Mouse (Mus musculus): Measurements from ENCODE around the gene Adgre5. TPM values are rescaled to one million over a fixed set of nuclear protein-coding genes. Genes with fewer than 3 reads are reported as not detected.

Adgre5 gene
- polyA plus RNA-seq, 1 experiment from 2014 or later, result 11.5 TPM

DNA sequence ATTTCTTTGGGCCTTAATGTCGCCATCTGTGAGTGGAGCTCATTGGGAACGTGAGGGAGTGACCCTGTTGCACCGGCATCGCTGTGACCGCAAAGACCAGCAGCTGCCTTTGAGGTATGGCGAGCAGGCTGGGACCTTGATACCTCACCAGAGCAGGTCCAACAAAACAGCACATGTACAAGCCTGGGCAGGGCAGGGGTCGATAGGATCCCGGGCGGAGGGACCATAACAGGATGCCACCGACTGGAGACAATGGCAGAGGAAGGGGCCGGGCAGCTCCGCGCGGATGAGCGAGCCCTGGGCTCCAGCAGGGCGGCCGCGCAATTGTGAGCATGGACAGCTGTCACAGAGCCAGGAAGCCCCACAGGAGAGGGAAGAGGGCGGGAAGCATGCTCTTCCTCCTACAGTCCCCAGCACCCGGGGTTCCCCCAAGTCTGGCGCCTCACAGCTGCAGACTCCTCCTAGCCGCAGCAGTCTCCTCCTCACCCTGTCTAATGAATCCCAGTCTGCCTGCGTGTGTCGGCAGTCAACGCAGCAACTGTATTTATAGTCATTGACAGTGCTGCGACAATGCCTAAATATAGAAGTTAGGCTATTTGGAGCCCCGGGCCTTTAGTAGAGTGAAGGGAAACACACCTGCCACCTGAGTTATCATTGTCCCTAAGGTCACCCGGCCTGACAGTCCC, 6.7 kb upstream of the Adgre5 start:
- peak; percentile 61 for DNase-seq (ENCODE audit: low spot score)
- H3K27me3 ChIP-seq (replicated peaks; ENCODE audit: low read depth, poor library complexity, severe bottlenecking), result peaks cover 55% of the 10 kb centered on the region
- no peaks in the 10 kb centered on the region for H3K9me3 ChIP-seq
- 2% methylated on average over 28 of the region's 28 CpGs for WGBS
- peak overlapping the region; percentile 68 for H3K27ac ChIP-seq (replicated peaks)
- H3K4me1 ChIP-seq, result peaks cover 24% of the 10 kb centered on the region
- no peaks in the 10 kb centered on the region for H3K36me3 ChIP-seq (replicated peaks)
- H3K4me3 ChIP-seq, result peak overlapping the region; percentile 58

DNA sequence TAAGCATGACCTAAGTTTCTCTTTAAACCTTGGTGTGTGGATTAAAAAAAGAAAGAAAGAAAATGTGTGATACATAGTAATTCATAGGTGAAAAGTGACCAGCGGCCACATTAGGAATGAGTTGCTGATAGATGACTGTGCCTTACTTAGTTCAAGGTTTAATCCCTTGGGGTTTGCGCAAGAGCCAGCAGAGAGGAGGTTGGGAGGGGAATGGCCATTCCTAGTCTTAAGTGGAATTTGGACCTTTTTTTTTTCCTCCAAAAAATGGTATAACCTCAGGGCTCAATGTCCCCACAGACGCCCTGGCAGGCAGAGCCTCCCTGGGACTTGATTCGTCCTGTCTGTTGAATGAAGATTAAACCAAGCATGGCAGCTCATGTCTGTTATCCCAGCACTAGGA, 2.9 kb upstream of the Adgre5 start:
- Histone ChIP-seq H3K4me3 (no peak overlapping the region), H3K9me3 (no peaks in the 10 kb centered on the region), H3K27ac (replicated peaks) (no peak overlapping the region), H3K4me1 (peaks cover 44% of the 10 kb centered on the region), H3K27me3 (replicated peaks; ENCODE audit: low read depth, poor library complexity, severe bottlenecking) (peaks cover 88% of the 10 kb centered on the region), H3K36me3 (replicated peaks) (no peaks in the 10 kb centered on the region)
- WGBS, result 77% methylated on average over 4 of the region's 4 CpGs
- no peak for DNase-seq (ENCODE audit: low spot score)

DNA sequence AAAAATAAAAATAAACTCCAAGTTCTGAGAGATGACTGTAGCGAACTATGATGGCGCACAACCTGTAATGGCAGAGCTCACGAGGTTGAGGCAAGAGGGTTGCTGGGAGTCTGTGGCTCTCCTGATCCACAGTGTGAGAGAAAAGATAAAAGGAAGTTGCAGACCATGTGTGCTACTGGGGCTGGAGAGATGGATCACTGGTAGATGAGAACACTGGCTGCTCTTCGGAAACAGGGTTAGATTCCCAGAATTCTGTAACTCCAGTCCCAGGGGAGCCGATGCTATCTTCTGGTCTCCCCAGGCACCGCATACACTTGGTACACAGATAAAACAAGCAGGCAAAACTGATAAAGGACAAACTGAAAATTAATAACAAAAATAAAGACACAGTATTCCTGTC, 1.8 kb upstream of the Adgre5 start:
- whole genome bisulfite sequencing, result 94% methylated on average over 6 of the region's 6 CpGs
- H3K27me3 ChIP-seq (replicated peaks; ENCODE audit: low read depth, poor library complexity, severe bottlenecking), result peaks cover 84% of the 10 kb centered on the region

DNA sequence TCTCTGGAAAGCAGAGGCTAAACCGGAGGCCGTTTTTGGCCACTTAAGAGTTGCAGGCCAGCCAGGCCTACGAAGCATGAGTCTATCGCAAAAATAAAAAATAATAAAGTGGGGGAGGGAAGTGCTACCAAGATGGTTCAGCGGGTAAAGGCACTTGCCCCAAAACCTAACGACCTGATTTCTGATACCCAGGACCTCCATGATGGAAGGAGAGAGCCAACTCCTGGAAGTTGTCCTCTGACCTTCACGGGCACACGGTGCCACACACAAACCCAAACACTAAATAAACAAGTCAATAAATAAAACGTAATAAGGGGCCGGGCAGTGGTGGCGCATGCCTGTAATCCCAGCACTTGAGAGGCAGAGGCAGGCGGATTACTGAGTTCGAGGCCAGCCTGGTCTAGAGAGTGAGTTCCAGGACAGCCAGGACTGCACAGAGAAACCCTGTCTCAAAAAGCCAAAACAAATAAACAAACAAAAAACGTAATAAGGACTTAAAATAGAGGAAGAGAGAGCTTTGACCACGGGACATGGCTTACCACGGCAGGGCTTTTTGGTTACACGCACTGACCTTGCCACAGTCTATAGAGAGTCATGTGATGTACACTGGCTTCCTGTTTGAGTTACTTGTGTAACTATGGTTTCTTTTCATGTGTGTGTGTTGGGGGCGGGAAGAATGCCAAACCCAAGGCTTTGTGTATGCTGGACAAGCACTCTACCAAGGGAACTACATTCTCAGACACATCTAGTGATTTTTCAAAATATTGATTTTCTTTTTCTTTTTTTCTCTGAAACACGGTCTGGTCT, 926 bp upstream of the Adgre5 start:
- H3K36me3 ChIP-seq (replicated peaks), result no peaks in the 10 kb centered on the region
- H3K27ac ChIP-seq (replicated peaks), result no peak overlapping the region
- peaks cover 42% of the 10 kb centered on the region for H3K4me1 ChIP-seq
- H3K27me3 ChIP-seq (replicated peaks; ENCODE audit: low read depth, poor library complexity, severe bottlenecking), result peaks cover 75% of the 10 kb centered on the region
- no peak for DNase-seq (ENCODE audit: low spot score)
- H3K4me3 ChIP-seq, result peak overlapping the region; percentile 62
- WGBS, result 73% methylated on average over 19 of the region's 19 CpGs
- peaks cover 3% of the 10 kb centered on the region; the same call in 1 of the 2 replicates for H3K9me3 ChIP-seq

More for the DNA sequence above, 1.8 kb upstream of the Adgre5 start:
- Histone ChIP-seq H3K4me3 (no peak overlapping the region), H3K9me3 (no peaks in the 10 kb centered on the region), H3K4me1 (peaks cover 44% of the 10 kb centered on the region), H3K27ac (replicated peaks) (no peak overlapping the region), H3K36me3 (replicated peaks) (no peaks in the 10 kb centered on the region)
- no peak for DNase-seq (ENCODE audit: low spot score)

DNA sequence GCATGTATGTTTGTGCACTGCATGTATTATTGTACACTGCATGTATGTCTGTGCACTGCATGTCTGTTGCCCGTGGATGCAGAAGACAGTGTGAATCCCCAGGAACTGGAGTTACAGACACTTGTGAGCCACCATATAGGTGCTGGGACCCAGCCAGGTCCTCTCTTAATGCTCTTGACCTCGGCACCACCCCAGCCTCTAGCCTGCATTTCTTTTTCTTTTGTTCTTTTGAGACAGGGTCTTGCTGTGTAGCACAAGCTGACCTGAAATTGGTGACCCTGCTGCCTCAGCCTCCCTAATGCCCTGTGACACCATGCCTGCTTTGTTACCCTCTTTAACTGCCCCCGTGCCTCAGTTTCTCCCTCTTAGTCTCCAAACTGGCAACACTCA, 545 bp downstream of the Adgre5 start:
- H3K4me1 ChIP-seq, result peaks cover 42% of the 10 kb centered on the region
- H3K27me3 ChIP-seq (replicated peaks; ENCODE audit: low read depth, poor library complexity, severe bottlenecking), result peaks cover 60% of the 10 kb centered on the region
- H3K9me3 ChIP-seq, result peaks cover 4% of the 10 kb centered on the region; the same call in 1 of the 2 replicates
- no peak for DNase-seq (ENCODE audit: low spot score)
- 22% methylated on average over 3 of the region's 3 CpGs for WGBS
- H3K27ac ChIP-seq (replicated peaks), result peak overlapping the region; percentile 83
- H3K36me3 ChIP-seq (replicated peaks), result no peaks in the 10 kb centered on the region
- peak overlapping the region; percentile 62 for H3K4me3 ChIP-seq

DNA sequence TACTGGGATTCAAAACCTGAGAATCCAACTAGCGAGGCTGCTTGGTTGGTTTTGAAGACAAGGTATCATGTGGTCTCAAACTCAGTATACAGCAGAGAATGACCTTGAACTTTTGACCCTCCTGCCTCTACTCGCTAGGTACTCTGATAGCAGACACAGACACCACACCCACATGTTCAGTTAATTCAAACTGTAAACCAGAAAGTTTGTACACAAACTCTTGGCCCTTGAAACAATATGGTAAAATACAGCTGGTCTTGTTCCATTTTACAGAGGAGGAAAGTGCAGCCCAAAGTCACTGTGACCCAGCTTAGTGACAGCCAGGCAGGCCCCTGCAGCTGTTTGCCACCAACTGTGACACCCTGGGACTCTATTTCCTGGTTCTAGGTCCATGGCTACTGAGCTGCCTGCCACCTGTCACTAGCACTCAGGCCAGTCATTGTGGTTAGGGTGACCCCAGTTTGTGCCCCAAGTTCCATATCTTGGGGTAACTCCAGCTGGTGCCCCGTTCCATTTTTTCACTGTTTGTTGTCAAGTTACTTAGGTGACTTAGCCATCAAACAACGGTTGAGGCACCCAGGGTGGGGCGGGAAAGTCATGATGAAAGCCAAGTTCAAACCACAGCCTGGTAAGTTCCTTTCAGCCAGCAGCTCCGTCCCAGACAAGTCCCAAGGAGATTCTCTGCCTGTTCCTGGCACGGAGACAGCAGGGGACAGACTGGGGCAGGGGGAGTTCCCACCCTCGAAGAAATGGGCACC, 1.2 kb downstream of the Adgre5 start:
- Histone ChIP-seq H3K4me3 (peak overlapping the region; percentile 62; the same call in 1 of the 2 replicates), H3K36me3 (replicated peaks) (no peaks in the 10 kb centered on the region), H3K27me3 (replicated peaks; ENCODE audit: low read depth, poor library complexity, severe bottlenecking) (peaks cover 56% of the 10 kb centered on the region), H3K27ac (replicated peaks) (peak overlapping the region; percentile 83), H3K9me3 (peaks cover 4% of the 10 kb centered on the region; the same call in 1 of the 2 replicates), H3K4me1 (peaks cover 42% of the 10 kb centered on the region)
- 47% methylated on average over 8 of the region's 8 CpGs for WGBS
- DNase-seq (ENCODE audit: low spot score), result no peak

DNA sequence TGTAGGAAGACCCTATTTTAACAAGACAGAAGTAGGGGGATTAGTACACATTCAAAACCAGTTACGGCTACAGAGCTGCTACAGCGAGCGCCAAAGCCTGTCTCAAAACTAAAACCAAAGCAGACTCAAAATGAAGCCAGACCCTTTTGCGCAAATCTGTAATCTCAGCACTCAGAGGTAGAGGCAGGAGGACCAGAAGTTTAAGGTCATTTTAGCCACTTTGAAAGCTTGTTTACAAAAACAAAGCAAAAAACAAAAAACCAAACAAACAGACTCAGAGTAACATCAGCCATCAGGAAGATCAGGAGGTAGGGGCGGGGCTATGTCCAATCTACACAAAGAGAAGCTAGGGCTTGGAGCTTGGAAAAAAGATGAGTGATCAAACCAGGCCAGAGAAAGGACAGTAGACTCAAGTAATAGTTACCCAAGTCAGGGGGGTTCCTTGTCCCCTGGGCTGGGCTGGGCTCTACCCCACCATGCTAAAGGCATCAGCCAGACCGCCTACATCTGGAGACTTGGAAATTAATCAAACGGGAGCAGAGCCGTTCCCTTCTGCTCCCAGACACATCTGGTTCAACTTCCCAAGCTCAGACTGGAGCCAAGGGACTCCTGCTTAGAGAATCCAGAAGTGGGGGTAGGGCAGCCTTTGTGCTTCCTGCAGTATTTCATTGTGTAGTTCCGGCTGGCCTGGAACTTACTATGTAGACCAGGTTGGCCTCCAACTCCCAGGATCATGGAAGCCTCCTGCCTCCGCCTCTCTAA, 2.0 kb downstream of the Adgre5 start:
- peak; percentile 58 for DNase-seq (ENCODE audit: low spot score)
- H3K27ac ChIP-seq (replicated peaks), result peak overlapping the region; percentile 66
- H3K27me3 ChIP-seq (replicated peaks; ENCODE audit: low read depth, poor library complexity, severe bottlenecking), result peaks cover 48% of the 10 kb centered on the region
- H3K9me3 ChIP-seq, result peaks cover 4% of the 10 kb centered on the region; the same call in 1 of the 2 replicates
- H3K4me1 ChIP-seq, result peaks cover 42% of the 10 kb centered on the region
- H3K4me3 ChIP-seq, result peak overlapping the region; percentile 23; the same call in 1 of the 2 replicates
- no peaks in the 10 kb centered on the region for H3K36me3 ChIP-seq (replicated peaks)
- 66% methylated on average over 10 of the region's 10 CpGs for WGBS

DNA sequence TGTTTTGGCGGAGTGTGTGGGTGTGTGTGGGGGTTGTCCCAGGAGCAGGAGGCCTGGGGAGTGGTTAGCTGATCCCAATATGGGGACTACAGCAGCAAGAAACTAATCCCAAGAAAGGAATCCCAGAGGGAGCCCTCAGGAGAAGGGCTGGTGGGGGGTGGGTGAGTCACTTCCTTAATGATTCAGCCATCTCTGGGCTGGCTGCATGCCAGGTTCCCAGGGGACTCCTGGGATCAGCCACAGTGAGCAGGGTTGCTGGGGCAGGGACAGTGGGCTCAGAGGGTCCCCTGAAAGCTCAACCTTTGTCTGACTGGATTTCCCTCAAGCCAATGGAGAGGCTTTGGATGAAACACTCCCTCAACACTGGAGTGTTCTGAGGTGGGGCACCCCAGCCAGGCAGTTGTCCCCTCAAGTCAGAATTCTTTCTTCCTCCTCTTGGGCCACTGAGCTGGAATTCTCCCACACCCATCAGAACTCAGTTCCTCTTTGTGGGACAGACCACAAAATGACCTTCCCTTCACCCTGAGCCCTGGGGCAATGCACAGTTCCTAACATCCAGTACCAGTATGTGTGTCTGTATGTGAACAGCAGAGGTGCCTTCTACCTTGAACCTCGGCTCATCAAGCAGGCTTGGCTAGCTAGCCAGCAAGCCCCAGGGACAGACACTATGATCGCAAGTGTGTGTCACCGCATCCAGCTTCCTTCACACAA, 3.1 kb downstream of the Adgre5 start:
- no peak for DNase-seq (ENCODE audit: low spot score)
- peak overlapping the region; percentile 66; the same call in 1 of the 2 replicates for H3K27ac ChIP-seq (replicated peaks)
- 74% methylated on average over 4 of the region's 4 CpGs for WGBS
- peaks cover 47% of the 10 kb centered on the region for H3K27me3 ChIP-seq (replicated peaks; ENCODE audit: low read depth, poor library complexity, severe bottlenecking)
- H3K36me3 ChIP-seq (replicated peaks), result no peaks in the 10 kb centered on the region
- peak overlapping the region; percentile 3; the same call in 1 of the 2 replicates for H3K4me3 ChIP-seq
- peaks cover 4% of the 10 kb centered on the region; the same call in 1 of the 2 replicates for H3K9me3 ChIP-seq
- peaks cover 42% of the 10 kb centered on the region for H3K4me1 ChIP-seq

DNA sequence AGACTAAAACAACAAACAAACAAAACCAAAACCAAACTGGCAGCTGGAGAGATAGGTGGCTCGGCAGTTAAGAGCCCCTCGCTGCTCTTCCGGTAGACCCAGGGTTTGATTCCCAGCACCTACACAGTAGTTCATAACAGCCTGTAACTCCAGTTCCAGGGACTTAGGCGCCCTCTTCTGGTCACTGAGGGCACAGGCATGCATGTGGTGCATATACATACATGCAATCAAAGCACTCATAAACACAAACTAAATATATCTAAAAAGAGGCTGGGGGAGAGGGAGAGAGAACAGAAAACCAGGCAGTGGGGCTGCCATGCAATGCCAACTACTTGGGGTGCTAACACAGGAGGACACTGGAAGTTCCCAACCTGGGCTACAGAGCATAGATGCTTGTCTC, 3.8 kb downstream of the Adgre5 start:
- Histone ChIP-seq H3K9me3 (peaks cover 4% of the 10 kb centered on the region; the same call in 1 of the 2 replicates), H3K27ac (replicated peaks) (no peak overlapping the region; the same call in 1 of the 2 replicates), H3K36me3 (replicated peaks) (no peaks in the 10 kb centered on the region), H3K4me1 (peaks cover 42% of the 10 kb centered on the region), H3K27me3 (replicated peaks; ENCODE audit: low read depth, poor library complexity, severe bottlenecking) (peaks cover 40% of the 10 kb centered on the region), H3K4me3 (no peak overlapping the region)
- 89% methylated on average over 4 of the region's 4 CpGs for WGBS
- no peak for DNase-seq (ENCODE audit: low spot score)

DNA sequence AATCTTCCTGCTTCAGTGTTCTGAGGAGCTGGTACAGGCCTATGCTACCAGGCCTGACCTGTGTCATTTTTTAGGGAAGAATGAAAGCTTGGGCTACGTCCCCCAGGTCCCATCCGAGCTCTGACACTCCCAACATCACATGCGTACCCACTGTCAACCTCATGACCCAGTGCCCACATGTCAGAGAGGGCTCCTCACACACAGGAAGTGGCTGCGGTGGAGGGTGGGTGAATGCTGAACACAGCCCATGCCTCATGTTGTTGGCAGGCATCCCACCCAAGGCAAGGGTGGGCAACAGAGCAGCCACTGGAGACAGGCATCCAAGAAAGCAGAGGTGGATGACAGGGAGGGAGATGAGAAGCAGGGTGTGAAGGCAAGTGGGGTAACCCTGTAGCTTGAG, 4.4 kb downstream of the Adgre5 start:
- Histone ChIP-seq H3K9me3 (peaks cover 4% of the 10 kb centered on the region; the same call in 1 of the 2 replicates), H3K4me1 (peaks cover 41% of the 10 kb centered on the region), H3K36me3 (replicated peaks) (0 out of 2 replicates have a peak, but pooled peaks cover 5% of the 10 kb centered on the region), H3K27ac (replicated peaks) (no peak overlapping the region), H3K27me3 (replicated peaks; ENCODE audit: low read depth, poor library complexity, severe bottlenecking) (peaks cover 34% of the 10 kb centered on the region), H3K4me3 (no peak overlapping the region)
- 94% methylated on average over 4 of the region's 4 CpGs for WGBS
- DNase-seq (ENCODE audit: low spot score), result no peak

DNA sequence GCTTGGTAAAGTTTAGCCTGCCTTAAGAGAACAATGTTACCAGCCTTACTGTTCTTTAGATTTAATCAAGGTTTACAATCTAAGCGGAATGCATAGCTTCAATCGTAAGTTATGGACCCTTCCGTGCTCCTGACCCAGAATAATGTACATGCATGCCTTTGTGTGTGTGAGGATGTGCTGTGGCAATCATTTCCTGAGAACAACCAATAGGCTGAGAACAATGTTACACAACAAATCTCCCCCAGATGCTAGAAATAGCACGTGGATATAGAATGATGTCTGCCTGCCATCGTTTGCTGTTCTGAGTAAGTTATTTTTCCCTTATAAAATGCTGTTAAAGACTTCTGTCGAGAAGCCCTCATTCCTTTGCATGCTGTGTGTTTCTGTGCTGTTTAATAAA, 8.2 kb downstream of the Adgre5 start:
- peaks cover 4% of the 10 kb centered on the region; the same call in 1 of the 2 replicates for H3K9me3 ChIP-seq
- H3K36me3 ChIP-seq (replicated peaks), result 0 out of 2 replicates have a peak, but pooled peaks cover 5% of the 10 kb centered on the region
- WGBS, result 87% methylated on average over 6 of the region's 6 CpGs
- no peak overlapping the region for H3K4me3 ChIP-seq
- no peak for DNase-seq (ENCODE audit: low spot score)
- H3K27me3 ChIP-seq (replicated peaks; ENCODE audit: low read depth, poor library complexity, severe bottlenecking), result no peaks in the 10 kb centered on the region; the same call in 1 of the 2 replicates
- peaks cover 22% of the 10 kb centered on the region for H3K4me1 ChIP-seq
- H3K27ac ChIP-seq (replicated peaks), result no peak overlapping the region
